In genomic region chr7:139877167-139877792, GRCm38 (mm10) we compare ENCODE assay signal across 10 mouse cellular contexts. TPM values are rescaled to one million over a fixed set of nuclear protein-coding genes. Genes with fewer than 3 reads are reported as not detected.
DNase-seq lines count a peak whose midpoint lies in the region; ATAC-seq and TF ChIP-seq lines count a peak whose summit lies in the region.
"Had no signal": no experiment of that assay in that cellular context is flagged by ENCODE, and none has a peak within 500 bp of the region (broad histone marks: within the 10 kb centered on the region; RNA-seq: fewer than 3 reads in every experiment).

No protein-coding gene starts in this region.

- WGBS in hindbrain, embryonic 12.5 days = 75% methylated on average over 10 of the region's 10 CpGs
- WGBS in midbrain, postnatal 0 days = 62% methylated on average over 10 of the region's 10 CpGs

- no peak overlapping the region for H3K9ac ChIP-seq in hindbrain, embryonic 12.5 days
- no peak overlapping the region for H3K9ac ChIP-seq in midbrain, postnatal 0 days (replicated peaks; ENCODE audit: low read length, poor library complexity, severe bottlenecking)

- peak; percentile 15 for DNase-seq in heart, postnatal 4 days
- no peak for DNase-seq in heart, postnatal 36 days
- DNase-seq in 3T3-L1 (ENCODE audit: low read depth, low spot score) = peak; percentile 22
- peak; percentile 41 for DNase-seq in cerebellum, adult 11 months
- DNase-seq in midbrain, postnatal 0 days (ENCODE audit: low spot score) = peak; percentile 81
- DNase-seq in spleen, postnatal 14 days (ENCODE audit: low spot score in 2 of 2) = no peak

- peak; percentile 97 for TF ChIP-seq CTCF in midbrain, postnatal 0 days (IDR thresholded peaks at IDR 0.05)

- intact Hi-C loops in heart, postnatal 36 days (cut with DNase I) = no loop called here

- H3K4me2 ChIP-seq in hindbrain, embryonic 12.5 days (replicated peaks) = no peak overlapping the region
- H3K4me2 ChIP-seq in midbrain, postnatal 0 days (ENCODE audit: low read depth, low read length, poor library complexity, severe bottlenecking) = no peak overlapping the region

- H3K9me3 ChIP-seq in hindbrain, embryonic 12.5 days (replicated peaks) = no peaks in the 10 kb centered on the region
- H3K9me3 ChIP-seq in midbrain, postnatal 0 days (ENCODE audit: low read length) = no peaks in the 10 kb centered on the region

- 0 out of 2 replicates have a peak, but pooled peaks cover 10% of the 10 kb centered on the region for H3K36me3 ChIP-seq in hindbrain, embryonic 12.5 days
- H3K36me3 ChIP-seq in midbrain, postnatal 0 days (ENCODE audit: insufficient read depth, low read length) = peaks cover 18% of the 10 kb centered on the region; the same call in 1 of the 2 replicates

- no peaks in the 10 kb centered on the region for H3K4me1 ChIP-seq in hindbrain, embryonic 12.5 days
- H3K4me1 ChIP-seq in midbrain, postnatal 0 days (ENCODE audit: insufficient read depth, low read length) = no peaks in the 10 kb centered on the region

- peak; percentile 48 for ATAC-seq in hindbrain, embryonic 12.5 days (ENCODE audit: low FRiP score)
- ATAC-seq in midbrain, postnatal 0 days (ENCODE audit: low FRiP score) = peak; percentile 58; the same call in 1 of the 2 replicates
- no peak for ATAC-seq in granulocyte monocyte progenitor cell, adult 5-6 weeks (replicated peaks; ENCODE audit: poor library complexity, severe bottlenecking)
- ATAC-seq: Patski had no signal

- no peak overlapping the region for H3K27ac ChIP-seq in hindbrain, embryonic 12.5 days
- H3K27ac ChIP-seq in midbrain, postnatal 0 days (ENCODE audit: low read depth, low read length) = no peak overlapping the region

- H3K4me3 ChIP-seq in hindbrain, embryonic 12.5 days = no peak overlapping the region
- H3K4me3 ChIP-seq in midbrain, postnatal 0 days (ENCODE audit: low read depth, low read length) = no peak overlapping the region

- no peaks in the 10 kb centered on the region for H3K27me3 ChIP-seq in hindbrain, embryonic 12.5 days
- H3K27me3 ChIP-seq in midbrain, postnatal 0 days (ENCODE audit: insufficient read depth, low read length) = no peaks in the 10 kb centered on the region
- H3K27me3 ChIP-seq: Patski had no signal

RNA-seq across cellular contexts. Expression of gene Kndc1, which starts 17.2 kb away (rescaled TPM):
- under 1 TPM; 0.07 to 0.14 TPM for total RNA-seq in heart, postnatal 4 days (2021)
- not detected for total RNA-seq in heart, postnatal 36 days (2021)
- 3.5 and 3.8 TPM in 2 replicates for polyA plus RNA-seq in hindbrain, embryonic 12.5 days (2016; fragmentation: Nextera tagmentation; extraction: Ambion mirVana)
- 71.5 and 80.6 TPM in 2 replicates for total RNA-seq in midbrain, postnatal 0 days (2014; rRNA removed)
- polyA plus RNA-seq in midbrain, postnatal 0 days (2015; fragmentation: Nextera tagmentation; extraction: Ambion mirVana) = 20.2 and 22.4 TPM in 2 replicates
- not detected in 2 replicates for total RNA-seq in granulocyte monocyte progenitor cell, adult 5-6 weeks (2014; fragmentation: Nextera tagmentation)
- total RNA-seq in granulocyte monocyte progenitor cell, adult 5-6 weeks (2017) = not detected in 2 replicates

RNA-seq across cellular contexts. Expression of gene Adgra1, which starts 43.3 kb away (rescaled TPM):
- under 1 TPM; 0.10 to 0.16 TPM for total RNA-seq in heart, postnatal 4 days (2021)
- total RNA-seq in heart, postnatal 36 days (2021) = not detected
- polyA plus RNA-seq in hindbrain, embryonic 12.5 days (2016; fragmentation: Nextera tagmentation; extraction: Ambion mirVana) = 18.7 and 21.4 TPM in 2 replicates
- 22.0 and 27.8 TPM in 2 replicates for total RNA-seq in midbrain, postnatal 0 days (2014; rRNA removed)
- polyA plus RNA-seq in midbrain, postnatal 0 days (2015; fragmentation: Nextera tagmentation; extraction: Ambion mirVana) = 47.6 and 55.3 TPM in 2 replicates
- total RNA-seq in granulocyte monocyte progenitor cell, adult 5-6 weeks (2014; fragmentation: Nextera tagmentation) = not detected in 2 replicates
- total RNA-seq in granulocyte monocyte progenitor cell, adult 5-6 weeks (2017) = not detected in 2 replicates
- polyA plus RNA-seq: lung, embryonic 16.5 days had no signal

Comparison
In these comparisons a context has a peak if more than half of its experiments do, and no peak if none do; other contexts are left out.
1. DNase-seq: peak in heart, postnatal 4 days (single experiment), 3T3-L1 (single experiment), cerebellum, adult 11 months (single experiment) and midbrain, postnatal 0 days (single experiment); none in heart, postnatal 36 days (0 of 2) and spleen, postnatal 14 days (0 of 2).
2. RNA of gene Kndc1, which starts 17.2 kb away (total RNA-seq): 71.5 to 80.6 TPM in midbrain, postnatal 0 days; 0.07 to 0.14 TPM in heart, postnatal 4 days, not detected in heart, postnatal 36 days and not detected in granulocyte monocyte progenitor cell, adult 5-6 weeks; every median in the first group is over 10 times any median in the second.
3. RNA of gene Adgra1, which starts 43.3 kb away (total RNA-seq): 22.0 to 27.8 TPM in midbrain, postnatal 0 days; not detected in heart, postnatal 36 days, 0.10 to 0.16 TPM in heart, postnatal 4 days and not detected in granulocyte monocyte progenitor cell, adult 5-6 weeks; every median in the first group is over 10 times any median in the second.